20 mouse cellular contexts compared by ENCODE assay signal in the genomic region with DNA sequence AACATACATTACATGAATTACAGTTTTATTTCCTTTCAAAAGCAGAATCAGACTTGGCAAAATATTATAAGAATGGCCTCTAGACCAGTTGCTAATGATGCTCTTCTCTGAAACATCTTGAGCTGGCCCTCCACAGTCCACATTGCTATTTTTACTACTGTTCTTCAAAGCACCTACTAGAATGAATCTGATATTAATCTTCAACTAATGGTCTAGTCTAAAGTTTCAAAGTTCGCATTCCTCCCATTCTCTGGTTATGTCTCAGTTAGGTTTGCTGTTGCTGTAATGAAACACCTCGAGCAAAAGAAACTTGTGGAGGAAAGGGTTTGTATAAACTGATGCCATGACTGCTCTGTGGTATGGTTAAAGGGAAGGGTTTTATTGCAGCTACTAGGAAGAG. TPM values are rescaled to one million over a fixed set of nuclear protein-coding genes. Genes with fewer than 3 reads are reported as not detected.
A peak's percentile ranks its signal among the peaks of the same experiment; 100 is the strongest.
DNase-seq lines count a peak whose midpoint lies in the region; ATAC-seq and TF ChIP-seq lines count a peak whose summit lies in the region.
"Had no signal": no experiment of that assay in that cellular context is flagged by ENCODE, and none has a peak within 500 bp of the region (broad histone marks: within the 10 kb centered on the region; RNA-seq: fewer than 3 reads in every experiment).

No protein-coding gene starts in this region.

- H3K27ac ChIP-seq in intestine, embryonic 16.5 days (ENCODE audit: low read length), result no peak overlapping the region
- no peak overlapping the region for H3K27ac ChIP-seq in heart, adult 2 months
- H3K27ac ChIP-seq: embryonic facial prominence, embryonic 10.5 days; embryonic facial prominence, embryonic 12.5 days; forebrain, embryonic 13.5 days; forebrain, embryonic 15.5 days had no signal

- H3K9me3 ChIP-seq in intestine, embryonic 16.5 days (ENCODE audit: control insufficient read depth, low read length), result no peaks in the 10 kb centered on the region
- H3K9me3 ChIP-seq: embryonic facial prominence, embryonic 10.5 days; embryonic facial prominence, embryonic 12.5 days; forebrain, embryonic 13.5 days; forebrain, embryonic 15.5 days had no signal

- no peaks in the 10 kb centered on the region for H3K27me3 ChIP-seq in intestine, embryonic 16.5 days (replicated peaks; ENCODE audit: control insufficient read depth, insufficient read depth, low read length)
- no peaks in the 10 kb centered on the region for H3K27me3 ChIP-seq in heart, adult 2 months (ENCODE audit: control insufficient read depth, insufficient read depth, low read length)
- H3K27me3 ChIP-seq: embryonic facial prominence, embryonic 12.5 days; forebrain, embryonic 13.5 days; forebrain, embryonic 15.5 days had no signal

- intact Hi-C loops in heart, adult 2 months (cut with DNase I), result no loop called here

- whole genome bisulfite sequencing in intestine, embryonic 16.5 days, result 74% methylated on average over 2 of the region's 2 CpGs
- WGBS in heart, adult 2 months, result 86% methylated on average over 2 of the region's 2 CpGs

- H3K9ac ChIP-seq in intestine, embryonic 16.5 days (ENCODE audit: low read depth, low read length), result no peak overlapping the region
- H3K9ac ChIP-seq in heart, adult 2 months (ENCODE audit: low read depth, low read length), result no peak overlapping the region
- H3K9ac ChIP-seq: embryonic facial prominence, embryonic 12.5 days; forebrain, embryonic 13.5 days; forebrain, embryonic 15.5 days; forebrain, postnatal 0 days had no signal

- no peak overlapping the region for H3K4me3 ChIP-seq in intestine, embryonic 16.5 days (ENCODE audit: low read length)
- no peak overlapping the region for H3K4me3 ChIP-seq in heart, adult 2 months
- H3K4me3 ChIP-seq: embryonic facial prominence, embryonic 10.5 days; embryonic facial prominence, embryonic 12.5 days; forebrain, embryonic 13.5 days; forebrain, embryonic 15.5 days had no signal

- TF ChIP-seq POLR2A in heart, adult 2 months (IDR thresholded peaks at IDR 0.05; ENCODE audit: insufficient read depth, low read depth, low read length), result no peak

- ATAC-seq in intestine, embryonic 16.5 days, result peak; percentile 73
- ATAC-seq: forebrain, embryonic 13.5 days; forebrain, embryonic 15.5 days; forebrain, postnatal 0 days had no signal

- no peaks in the 10 kb centered on the region for H3K4me1 ChIP-seq in intestine, embryonic 16.5 days (ENCODE audit: control insufficient read depth, insufficient read depth, low read length)
- H3K4me1 ChIP-seq in heart, adult 2 months (ENCODE audit: control insufficient read depth, insufficient read depth, low read length), result no peaks in the 10 kb centered on the region
- H3K4me1 ChIP-seq: embryonic facial prominence, embryonic 10.5 days; embryonic facial prominence, embryonic 12.5 days; forebrain, embryonic 13.5 days; forebrain, embryonic 15.5 days had no signal

- DNase-seq in kidney, adult 9 months, result peak; percentile 70
- DNase-seq in kidney, postnatal 25 days, result no peak
- no peak for DNase-seq in heart, adult 2 months
- DNase-seq in embryo, embryonic 9.5 days (ENCODE audit: extremely low spot score), result no peak
- DNase-seq: adrenal gland, adult 2 months; adrenal gland, postnatal 10 days; adrenal gland, postnatal 25 days; cerebellum, adult 11 months; cerebellum, adult 18-20 months; cerebellum, adult 8-10 months; cerebellum, adult 9-11 months; cerebellum, postnatal 14 days; cerebellum, postnatal 36 days; embryo, embryonic 11 days; forebrain, postnatal 0 days had no signal

- H3K4me2 ChIP-seq in intestine, embryonic 16.5 days (ENCODE audit: low read depth, low read length), result no peak overlapping the region
- H3K4me2 ChIP-seq: embryonic facial prominence, embryonic 12.5 days; forebrain, embryonic 13.5 days; forebrain, embryonic 15.5 days had no signal

- H3K36me3 ChIP-seq in intestine, embryonic 16.5 days (ENCODE audit: control insufficient read depth, insufficient read depth, low read length), result no peaks in the 10 kb centered on the region
- H3K36me3 ChIP-seq in heart, adult 2 months (ENCODE audit: control insufficient read depth, insufficient read depth, low read length), result no peaks in the 10 kb centered on the region
- H3K36me3 ChIP-seq: embryonic facial prominence, embryonic 10.5 days; embryonic facial prominence, embryonic 12.5 days; forebrain, embryonic 15.5 days had no signal

- TF ChIP-seq EP300 in heart, adult 2 months (IDR thresholded peaks at IDR 0.05; ENCODE audit: insufficient read depth, low read depth, low read length), result no peak

- no peak for TF ChIP-seq CTCF in heart, adult 2 months (IDR thresholded peaks at IDR 0.05)

- no peaks in the 10 kb centered on the region for H3K79me2 ChIP-seq in heart, adult 2 months (replicated peaks; ENCODE audit: control insufficient read depth, insufficient read depth, low read length)

RNA-seq across cellular contexts. Expression of a gene that starts 5.6 kb away (rescaled TPM):
- polyA plus RNA-seq in intestine, embryonic 16.5 days (2015; fragmentation: Nextera tagmentation; extraction: Ambion mirVana), result 13.4 and 13.8 TPM in 2 replicates
- total RNA-seq in heart, adult 2 months (2021), result 10 to 100 TPM; 27.6 to 54.3 TPM
- 27.4 and 53.2 TPM in 2 replicates for polyA plus RNA-seq in heart, adult 2 months (2012; rRNA removed)
